Mouse (Mus musculus): ENCODE data around the gene Stxbp5. TPM values are rescaled to one million over a fixed set of nuclear protein-coding genes. Genes with fewer than 3 reads are reported as not detected.

The Stxbp5 gene
- total RNA-seq, 2 experiments from 2014 or later: 21.5 to 26.3 TPM

DNA sequence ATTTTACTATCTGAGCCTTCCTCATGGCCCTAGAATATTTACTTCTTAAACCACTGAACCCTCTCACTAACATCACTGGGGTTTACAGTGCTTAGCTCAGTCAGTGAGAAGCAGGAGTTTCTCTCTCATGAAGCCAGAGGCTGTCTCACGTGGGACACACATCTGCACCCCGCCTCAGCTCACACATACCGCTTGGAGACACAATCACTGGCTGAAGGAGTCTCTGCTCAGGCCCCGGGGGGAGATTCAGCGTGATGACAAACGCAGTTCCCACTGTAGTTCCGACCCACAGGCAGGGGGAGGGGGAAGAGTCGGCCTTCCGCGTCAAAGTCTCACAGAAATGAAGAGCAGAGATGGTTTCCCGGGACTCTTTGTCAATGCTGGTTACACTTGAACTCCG lies 130.6 kb downstream of the Stxbp5 start:
- no peak for ATAC-seq (replicated peaks; ENCODE audit: low FRiP score, poor library complexity, severe bottlenecking)

DNA sequence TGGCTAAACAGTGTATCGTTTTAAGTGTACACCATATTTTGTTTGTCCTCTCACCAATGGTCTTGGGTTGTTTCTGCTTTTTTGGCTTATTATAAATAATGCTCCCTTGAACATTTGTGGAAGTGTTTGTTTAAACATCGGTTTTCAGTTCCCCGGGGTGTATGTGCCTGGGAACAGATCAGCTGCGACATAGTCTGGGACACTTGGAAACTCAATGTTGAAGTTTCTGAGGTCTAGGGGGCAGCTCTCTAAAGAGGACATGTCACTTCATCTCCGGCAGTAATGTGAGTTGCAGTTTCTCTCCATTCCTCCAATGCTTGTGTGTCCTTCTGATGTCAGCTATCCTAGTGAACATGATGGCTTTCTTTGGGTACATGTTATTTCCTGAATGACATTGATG lies 137.0 kb downstream of the Stxbp5 start:
- ATAC-seq (replicated peaks; ENCODE audit: low FRiP score, poor library complexity, severe bottlenecking): no peak

DNA sequence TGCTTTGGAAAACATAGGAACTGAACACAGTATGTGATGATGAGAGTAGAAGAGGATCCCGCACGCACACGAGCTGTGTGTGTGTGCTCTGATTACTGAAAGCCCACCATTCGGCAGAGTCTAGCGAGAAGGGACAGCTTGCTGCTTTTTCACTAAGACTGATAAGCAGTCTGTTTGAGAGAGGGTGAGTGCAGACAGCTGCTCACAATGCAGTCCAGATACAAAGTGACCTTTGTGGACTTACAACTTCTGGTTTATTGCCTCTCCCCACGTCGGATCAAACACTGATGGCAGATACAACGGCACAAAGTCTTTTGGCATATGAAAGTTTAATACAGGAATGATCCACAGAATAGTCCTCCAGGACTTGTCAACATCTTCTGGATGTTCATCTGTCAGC lies 140.6 kb downstream of the Stxbp5 start:
- ATAC-seq (replicated peaks; ENCODE audit: low FRiP score, poor library complexity, severe bottlenecking): no peak

DNA sequence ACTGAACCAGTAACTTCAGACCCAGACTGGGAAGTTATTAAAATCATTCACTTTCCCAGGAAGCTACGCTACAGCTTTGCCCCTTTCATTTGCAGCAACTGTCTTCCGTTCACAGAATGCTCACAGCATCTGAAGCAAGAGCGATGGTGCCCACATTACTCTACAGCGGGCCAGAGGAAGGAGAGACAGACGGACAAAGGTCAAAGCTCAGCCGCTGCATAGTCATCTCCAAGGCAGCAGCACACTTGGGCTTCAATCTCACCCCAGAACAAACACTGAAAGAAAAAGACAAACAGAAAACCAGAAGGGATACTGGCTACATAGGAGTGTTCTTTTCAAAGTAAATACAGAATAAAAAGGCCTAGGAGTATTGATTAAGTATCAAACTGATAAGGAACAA lies 144.3 kb downstream of the Stxbp5 start:
- ATAC-seq (replicated peaks; ENCODE audit: low FRiP score, poor library complexity, severe bottlenecking): no peak

DNA sequence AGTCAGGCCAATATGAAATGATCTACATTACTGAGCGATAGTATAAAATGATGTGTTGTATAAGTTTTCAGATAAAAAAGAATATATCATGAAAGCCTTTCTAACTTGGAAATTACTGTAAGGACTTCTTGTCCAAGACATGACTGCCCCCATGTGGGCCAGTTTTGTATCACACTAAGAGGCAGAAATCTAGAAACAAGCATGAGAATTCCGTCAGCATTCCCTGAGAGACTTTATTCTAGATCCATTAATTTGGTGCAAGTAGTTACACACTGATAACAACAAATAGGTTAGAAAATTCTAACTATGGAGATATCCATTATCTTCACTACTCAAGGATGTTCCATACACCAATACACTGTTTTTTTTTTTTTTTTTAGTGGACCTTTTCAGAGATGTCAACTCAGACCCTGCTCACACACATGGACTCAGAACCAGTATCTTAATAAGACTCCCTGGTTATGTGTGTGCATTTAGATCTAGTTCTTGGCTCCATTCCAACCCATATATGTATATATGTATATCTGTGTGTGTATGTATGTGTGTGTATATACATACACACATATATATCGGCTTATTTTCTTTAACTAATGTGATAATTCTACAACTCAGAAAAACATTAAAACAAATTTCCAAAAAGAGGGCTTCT lies 145.9 kb downstream of the Stxbp5 start:
- ATAC-seq (replicated peaks; ENCODE audit: low FRiP score, poor library complexity, severe bottlenecking): no peak

DNA sequence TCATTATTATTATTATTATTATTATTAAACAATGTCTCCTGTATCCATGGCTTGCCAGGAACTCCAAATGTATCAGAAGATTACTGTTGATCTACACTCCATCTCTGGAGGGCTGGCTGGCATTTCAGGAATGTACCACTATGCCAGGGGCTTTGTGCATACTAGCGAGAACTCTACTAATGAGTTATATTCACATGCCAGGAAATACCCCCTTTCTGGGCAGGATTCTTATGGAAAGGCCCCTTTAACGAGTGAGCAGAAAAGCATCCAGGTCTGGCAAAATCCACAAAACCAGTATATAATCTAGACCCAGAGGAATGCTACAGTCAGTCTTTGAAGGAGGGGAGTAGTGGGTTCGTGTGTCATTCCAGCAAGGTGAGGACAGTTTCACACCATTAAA lies 167.0 kb downstream of the Stxbp5 start:
- ATAC-seq (replicated peaks; ENCODE audit: low FRiP score, poor library complexity, severe bottlenecking): no peak

DNA sequence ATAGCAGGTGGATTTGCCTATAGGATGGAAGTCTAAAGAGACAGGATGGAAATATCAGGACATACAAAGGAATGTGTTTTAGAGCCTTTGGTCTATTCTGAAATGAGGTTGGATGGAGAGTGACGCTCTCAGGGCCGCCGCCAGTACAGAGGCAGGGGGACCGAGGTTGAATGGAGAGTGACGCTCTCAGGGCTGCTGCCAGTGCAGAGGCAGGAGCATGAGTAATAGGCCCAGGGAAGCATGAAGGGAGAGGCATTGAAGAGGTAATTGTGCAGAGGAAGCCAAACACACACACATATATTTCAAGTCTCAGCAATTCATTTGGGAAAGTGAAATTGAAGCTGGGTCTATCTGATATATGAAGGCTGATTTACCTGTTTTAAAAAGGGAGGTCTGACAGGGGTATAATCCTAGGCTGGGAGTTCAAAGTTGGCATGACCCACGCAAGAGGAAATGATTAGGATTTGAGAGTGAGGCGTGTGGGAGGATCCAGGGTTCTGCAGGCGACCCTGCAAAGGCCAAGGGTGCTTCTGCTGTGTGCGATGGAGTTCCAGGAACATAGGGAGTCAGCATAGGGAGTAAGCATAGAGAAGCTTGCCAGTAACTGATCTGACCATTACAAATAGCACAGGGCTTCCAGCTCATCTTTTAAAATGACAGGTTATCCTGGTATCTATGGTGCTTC lies 168.7 kb downstream of the Stxbp5 start:
- no peak for ATAC-seq (replicated peaks; ENCODE audit: low FRiP score, poor library complexity, severe bottlenecking)

DNA sequence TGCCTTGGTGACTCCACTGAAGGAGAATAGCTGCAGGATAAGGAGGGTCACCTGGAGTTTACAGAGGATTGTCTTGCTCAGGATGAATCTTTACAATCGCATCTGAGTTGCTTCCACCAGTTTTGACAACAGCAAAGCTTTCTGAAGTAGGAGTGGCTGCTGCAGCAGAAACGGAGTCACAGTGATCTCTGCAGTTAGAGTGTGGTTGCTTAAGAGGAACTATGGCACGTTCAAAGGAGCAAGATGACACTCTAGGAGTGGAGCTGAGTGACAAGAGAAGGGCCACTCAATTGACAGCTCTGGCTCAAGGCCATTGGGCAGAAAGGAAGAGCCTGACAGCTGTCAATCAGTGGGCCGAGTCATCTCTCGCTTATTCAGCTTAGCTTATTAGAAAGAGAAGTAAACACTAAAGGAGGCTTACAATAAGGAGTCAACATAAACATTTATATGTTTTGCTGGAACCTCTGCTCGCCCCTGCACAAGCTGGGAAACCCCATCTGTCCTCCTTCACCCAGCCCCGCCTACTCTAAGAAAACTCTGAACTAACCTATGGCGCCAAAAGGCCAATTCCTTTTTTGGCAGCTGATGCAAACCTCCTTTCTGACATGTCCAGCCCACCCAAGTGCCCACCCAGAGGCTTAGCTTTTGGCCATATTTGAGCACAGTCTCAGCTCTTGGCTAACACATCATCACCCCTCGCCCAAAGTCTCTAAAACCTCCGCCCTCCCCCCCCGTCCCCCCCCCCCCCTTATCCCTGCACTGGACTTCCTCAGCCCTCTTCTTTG lies 178.2 kb downstream of the Stxbp5 start:
- ATAC-seq (replicated peaks; ENCODE audit: low FRiP score, poor library complexity, severe bottlenecking): no peak

DNA sequence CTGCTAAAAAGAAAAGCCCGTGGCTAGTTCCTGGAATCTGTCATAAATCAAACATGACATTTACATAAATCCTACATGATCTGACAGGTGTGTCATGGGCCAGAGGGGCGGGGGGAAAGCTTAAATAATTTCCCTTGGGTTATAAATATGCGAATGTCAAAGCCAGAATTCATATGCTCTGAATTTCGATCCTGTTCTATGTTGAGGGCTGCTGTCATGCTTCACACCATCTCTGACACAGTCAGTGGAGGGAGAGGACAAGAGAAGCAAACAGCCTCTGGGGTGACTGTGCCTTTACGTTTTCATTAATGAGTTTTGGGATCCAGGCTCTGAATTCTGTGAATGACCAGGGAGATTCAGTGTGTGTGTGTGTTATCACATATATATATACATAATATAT lies 180.9 kb downstream of the Stxbp5 start:
- no peak for ATAC-seq (replicated peaks; ENCODE audit: low FRiP score, poor library complexity, severe bottlenecking)

DNA sequence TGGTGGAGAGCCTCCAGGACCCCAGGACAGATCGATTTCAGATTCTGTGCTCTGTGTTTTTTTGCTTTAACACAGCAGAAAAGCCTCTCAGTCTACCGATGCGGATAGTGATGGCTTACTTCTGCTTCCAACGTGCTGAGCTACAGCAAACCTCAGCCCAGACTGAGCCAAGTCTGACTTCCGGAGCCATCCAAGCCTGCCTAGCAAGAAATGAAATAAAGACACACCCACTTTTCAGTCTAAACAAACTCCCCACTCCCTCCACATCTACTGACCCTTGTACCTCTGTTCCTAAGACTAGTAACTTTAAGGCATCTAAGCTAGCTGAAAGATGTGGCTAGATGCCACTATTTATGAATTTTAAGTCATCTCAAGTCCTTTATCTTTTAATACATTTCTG lies 182.8 kb downstream of the Stxbp5 start:
- ATAC-seq (replicated peaks; ENCODE audit: low FRiP score, poor library complexity, severe bottlenecking): no peak

Other genes starting within 250 kb of the Stxbp5 start
- gene Samd5, start 225.9 kb downstream of the Stxbp5 start, total RNA-seq (2015; ENCODE audit: low replicate concordance): not detected in 2 replicates
- gene Samd5, start 225.9 kb downstream of the Stxbp5 start, total RNA-seq (2017; ENCODE audit: low replicate concordance): 0.14 TPM in 1 of 2 replicates, not detected in the other